Mouse (Mus musculus) hindbrain, embryonic 15.5 days (tissue): ENCODE data around the gene Arnt. TPM values are rescaled to one million over a fixed set of nuclear protein-coding genes. Genes with fewer than 3 reads are reported as not detected.

Source experiments
- ATAC-seq: fragments of 200-750 bp; cut with Nextera tagmentation; 2 replicates; pipeline ENCODE4 v1.8.0; 2017; ENCODE audit warnings: low read depth, moderate number of reproducible peaks, moderate TSS enrichment; ENCODE audit not compliant: low FRiP score
- H3K27ac ChIP-seq: fragments of 300-500 bp; sonication (generic); replicated peaks from 2 replicates; pipeline ENCODE4 v1.5.1; 2015; ENCODE audit warnings: mild to moderate bottlenecking, inconsistent platforms
- H3K27me3 ChIP-seq: fragments of 300-500 bp; sonication (generic); 2 replicates; pipeline ENCODE4 v1.6.1; 2015; ENCODE audit warnings: control low read depth, inconsistent platforms
- H3K36me3 ChIP-seq: fragments of 300-500 bp; sonication (generic); 2 replicates; pipeline ENCODE4 v1.6.1; 2015; ENCODE audit warnings: control low read depth, inconsistent platforms
- H3K4me1 ChIP-seq: fragments of 300-500 bp; sonication (generic); replicated peaks from 2 replicates; pipeline ENCODE4 v1.6.1; 2015; ENCODE audit warnings: control low read depth, inconsistent platforms
- H3K4me2 ChIP-seq: fragments of 300-500 bp; sonication (generic); 2 replicates; pipeline ENCODE4 v1.6.1; 2015; ENCODE audit warnings: moderate library complexity, mild to moderate bottlenecking, inconsistent platforms
- H3K4me3 ChIP-seq: fragments of 300-500 bp; sonication (generic); 2 replicates; pipeline ENCODE4 v1.5.1; 2015; ENCODE audit warnings: mild to moderate bottlenecking, inconsistent platforms
- H3K9ac ChIP-seq: fragments of 300-500 bp; sonication (generic); 2 replicates; pipeline ENCODE4 v1.6.1; 2015; ENCODE audit warnings: inconsistent platforms
- H3K9me3 ChIP-seq: fragments of 300-500 bp; sonication (generic); 2 replicates; pipeline ENCODE4 v1.6.1; 2016; ENCODE audit warnings: control low read depth, inconsistent platforms
- WGBS: fragments of 180-500 bp; shearing (Covaris S2); methylation state at CpG from one replicate; pipeline ENCODE4 v1.1.7; 2015; 5-methylcytosine and 5-hydroxymethylcytosine counted together
- polyA plus RNA-seq: library from polyadenylated mRNA; unstranded; fragments of >200 nt; fragmentation: Nextera tagmentation; extraction: Ambion mirVana; gene quantifications from 2 replicates; pipeline ENCODE4 v1.2.1, GENCODE M21; 2015

Gene Arnt
- polyA plus RNA-seq, 1 experiment from 2014 or later, result 15.8 TPM

DNA sequence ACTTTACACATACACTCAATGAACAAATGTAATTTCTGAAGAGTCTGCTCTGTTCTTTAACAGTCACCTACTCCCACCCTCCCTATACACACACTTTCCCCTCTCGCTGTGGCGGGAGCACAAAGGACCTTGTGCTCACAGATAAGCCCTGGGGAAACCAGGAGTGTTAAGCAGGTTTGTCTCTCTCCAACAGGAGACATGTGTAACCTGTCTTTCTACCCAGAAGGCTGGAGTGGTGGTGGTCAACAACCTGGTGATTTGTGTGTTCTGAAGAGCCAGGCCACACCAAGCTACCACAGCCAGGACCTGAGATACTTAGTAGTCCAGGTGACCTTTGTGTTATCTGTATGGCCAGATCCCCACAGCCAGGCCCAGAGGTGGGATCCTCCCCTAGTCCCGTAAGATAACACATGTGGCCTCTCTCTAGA is 82.4 kb downstream of the Arnt start:
- Histone ChIP-seq H3K27ac (no peak overlapping the region), H3K4me1 (peaks cover 4% of the 10 kb centered on the region), H3K36me3 (no peaks in the 10 kb centered on the region), H3K27me3 (no peaks in the 10 kb centered on the region), H3K4me3 (no peak overlapping the region), H3K9ac (no peak overlapping the region), H3K4me2 (no peak overlapping the region), H3K9me3 (no peaks in the 10 kb centered on the region)
- no peak for ATAC-seq
- WGBS, result 89% methylated on average over 3 of the region's 3 CpGs

DNA sequence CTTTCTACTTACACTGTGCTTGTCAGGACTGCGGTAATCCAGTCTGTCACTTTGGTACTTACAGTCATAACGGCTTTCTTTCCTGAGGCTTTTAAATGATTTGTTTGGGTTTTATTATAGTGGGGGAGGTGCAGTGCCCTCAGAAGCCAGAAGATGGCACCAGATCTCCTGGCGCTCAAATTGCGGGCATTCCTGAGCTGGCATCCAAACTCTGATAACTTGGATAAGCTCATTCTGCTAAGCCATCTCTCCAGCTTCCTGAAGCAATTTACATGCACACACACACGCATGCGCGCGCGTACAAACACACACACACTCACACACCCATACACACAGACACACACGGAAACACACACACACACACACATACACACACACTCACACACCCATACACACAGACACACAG is 83.3 kb downstream of the Arnt start:
- peak; percentile 88 for ATAC-seq
- WGBS, result 28% methylated on average over 10 of the region's 10 CpGs
- no peaks in the 10 kb centered on the region for H3K27me3 ChIP-seq
- no peak overlapping the region for H3K27ac ChIP-seq
- H3K4me1 ChIP-seq, result peaks cover 4% of the 10 kb centered on the region
- no peaks in the 10 kb centered on the region for H3K36me3 ChIP-seq
- H3K9me3 ChIP-seq, result no peaks in the 10 kb centered on the region
- no peak overlapping the region for H3K9ac ChIP-seq
- H3K4me2 ChIP-seq, result no peak overlapping the region
- H3K4me3 ChIP-seq, result no peak overlapping the region

DNA sequence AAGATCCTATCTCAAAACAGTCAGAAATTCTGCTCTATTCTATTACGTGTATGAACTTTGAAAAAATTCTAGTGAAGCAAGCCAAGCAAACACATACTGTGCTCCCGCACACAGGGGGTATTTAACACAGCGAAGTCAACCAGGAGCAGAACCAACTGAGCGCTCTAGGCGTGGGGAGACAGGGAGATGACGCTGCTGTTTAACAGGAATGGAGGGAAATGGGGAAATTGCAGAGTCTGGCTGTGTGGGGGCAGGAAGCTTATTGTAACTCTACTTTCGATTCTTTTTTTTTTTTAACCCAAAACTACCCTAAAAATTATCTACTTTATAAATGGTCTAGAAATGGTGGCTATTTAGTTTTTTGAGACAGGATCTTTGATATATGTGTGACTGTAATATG is 84.7 kb downstream of the Arnt start:
- H3K4me2 ChIP-seq, result no peak overlapping the region
- no peaks in the 10 kb centered on the region for H3K9me3 ChIP-seq
- no peaks in the 10 kb centered on the region for H3K27me3 ChIP-seq
- no peak overlapping the region for H3K9ac ChIP-seq
- no peak for ATAC-seq
- WGBS, result 79% methylated on average over 7 of the region's 7 CpGs
- H3K4me3 ChIP-seq, result no peak overlapping the region
- no peaks in the 10 kb centered on the region for H3K36me3 ChIP-seq
- peaks cover 4% of the 10 kb centered on the region for H3K4me1 ChIP-seq
- H3K27ac ChIP-seq, result no peak overlapping the region

DNA sequence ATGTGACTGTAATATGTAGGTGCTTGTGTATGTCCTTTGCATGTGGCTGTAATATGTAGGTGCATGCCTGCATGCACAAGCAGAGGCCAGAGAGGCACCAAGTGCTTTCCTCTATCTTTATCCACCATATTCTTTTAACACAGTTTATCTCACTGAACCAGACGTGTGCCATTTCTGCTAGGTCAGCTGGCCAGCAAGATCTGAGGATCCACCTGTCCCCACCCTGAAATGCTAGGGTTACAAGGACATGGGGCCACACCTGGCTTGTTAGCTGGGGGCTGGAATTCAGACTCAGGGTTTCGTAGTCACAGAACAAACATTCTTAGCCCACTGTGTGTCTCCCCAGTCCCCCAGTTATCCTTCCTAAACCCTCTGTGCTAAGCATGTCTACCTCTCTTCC is 85.1 kb downstream of the Arnt start:
- H3K36me3 ChIP-seq, result no peaks in the 10 kb centered on the region
- no peak overlapping the region for H3K4me3 ChIP-seq
- H3K27me3 ChIP-seq, result no peaks in the 10 kb centered on the region
- H3K27ac ChIP-seq, result no peak overlapping the region
- no peak overlapping the region for H3K4me2 ChIP-seq
- H3K9ac ChIP-seq, result no peak overlapping the region
- no peaks in the 10 kb centered on the region for H3K9me3 ChIP-seq
- H3K4me1 ChIP-seq, result peaks cover 4% of the 10 kb centered on the region
- no peak for ATAC-seq
- WGBS, result 84% methylated on average over 2 of the region's 2 CpGs

DNA sequence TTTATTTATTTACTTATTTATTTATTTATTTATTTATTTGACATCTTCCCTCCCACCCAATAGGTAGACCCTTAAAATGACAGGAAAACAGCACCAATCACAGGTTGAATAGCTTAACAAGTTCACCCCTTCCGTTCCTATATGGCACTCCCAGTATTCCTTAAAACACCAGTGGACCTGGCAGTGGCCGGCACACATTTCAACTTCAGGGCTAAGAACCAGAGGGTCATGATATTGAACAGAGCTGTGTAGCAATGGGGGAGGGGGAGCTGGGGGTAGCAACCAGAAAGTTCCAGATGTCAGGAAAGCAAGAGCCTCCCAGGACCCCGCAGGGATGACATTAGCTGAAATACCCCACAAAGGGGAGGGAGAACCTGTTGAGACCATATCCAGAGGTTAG is 85.9 kb downstream of the Arnt start:
- H3K36me3 ChIP-seq, result no peaks in the 10 kb centered on the region
- H3K9ac ChIP-seq, result no peak overlapping the region
- H3K27ac ChIP-seq, result no peak overlapping the region
- H3K4me2 ChIP-seq, result no peak overlapping the region
- 92% methylated on average over 3 of the region's 3 CpGs for whole genome bisulfite sequencing
- peaks cover 4% of the 10 kb centered on the region for H3K4me1 ChIP-seq
- no peaks in the 10 kb centered on the region for H3K9me3 ChIP-seq
- no peak overlapping the region for H3K4me3 ChIP-seq
- H3K27me3 ChIP-seq, result no peaks in the 10 kb centered on the region
- ATAC-seq, result no peak

DNA sequence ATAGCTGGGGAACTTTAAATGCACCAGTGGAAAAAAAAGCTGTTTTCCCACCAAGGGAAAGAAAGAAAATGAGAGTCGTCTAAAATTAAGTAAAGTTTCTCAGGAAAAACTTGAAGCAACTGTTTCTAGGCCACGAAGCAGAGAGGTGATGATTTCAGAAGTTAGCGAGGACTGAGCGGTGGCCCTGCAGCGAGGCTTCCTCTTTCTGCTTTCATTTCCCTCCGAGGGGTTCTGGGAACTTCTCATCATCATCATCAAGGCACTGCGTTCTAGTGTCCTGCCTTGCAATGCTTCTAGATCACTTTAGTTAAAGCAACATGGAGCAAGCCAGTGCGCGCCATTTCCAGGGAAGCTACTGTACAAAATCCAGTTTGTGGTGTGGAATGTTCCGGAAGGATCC is 87.0 kb downstream of the Arnt start:
- Histone ChIP-seq H3K9me3 (no peaks in the 10 kb centered on the region), H3K27me3 (no peaks in the 10 kb centered on the region), H3K4me3 (no peak overlapping the region), H3K36me3 (no peaks in the 10 kb centered on the region), H3K4me1 (peaks cover 4% of the 10 kb centered on the region), H3K4me2 (no peak overlapping the region), H3K27ac (no peak overlapping the region), H3K9ac (no peak overlapping the region)
- WGBS, result 92% methylated on average over 10 of the region's 10 CpGs
- ATAC-seq, result no peak

DNA sequence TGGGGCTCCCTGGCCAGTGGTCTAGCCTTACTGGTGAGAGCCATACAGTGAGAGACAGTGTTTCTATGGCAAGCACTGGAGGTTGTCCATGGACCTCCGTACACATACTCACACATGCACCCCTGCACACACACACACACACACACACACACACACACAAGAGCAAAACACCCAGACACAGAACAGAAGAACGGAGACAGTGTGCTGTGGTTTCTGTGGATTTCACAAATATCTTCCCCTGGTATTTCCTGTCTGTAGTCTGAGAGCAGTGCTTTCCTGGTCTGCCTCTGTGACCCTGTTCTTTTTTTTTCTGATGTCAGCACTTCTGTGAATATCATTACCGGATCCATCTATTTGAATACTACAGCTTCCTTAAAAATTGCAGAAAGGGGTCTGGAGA is 89.5 kb downstream of the Arnt start:
- Histone ChIP-seq H3K9ac (no peak overlapping the region), H3K4me3 (no peak overlapping the region), H3K36me3 (no peaks in the 10 kb centered on the region), H3K9me3 (no peaks in the 10 kb centered on the region), H3K4me1 (no peaks in the 10 kb centered on the region), H3K4me2 (no peak overlapping the region), H3K27ac (no peak overlapping the region), H3K27me3 (no peaks in the 10 kb centered on the region)
- 84% methylated on average over 3 of the region's 3 CpGs for WGBS
- ATAC-seq, result no peak

DNA sequence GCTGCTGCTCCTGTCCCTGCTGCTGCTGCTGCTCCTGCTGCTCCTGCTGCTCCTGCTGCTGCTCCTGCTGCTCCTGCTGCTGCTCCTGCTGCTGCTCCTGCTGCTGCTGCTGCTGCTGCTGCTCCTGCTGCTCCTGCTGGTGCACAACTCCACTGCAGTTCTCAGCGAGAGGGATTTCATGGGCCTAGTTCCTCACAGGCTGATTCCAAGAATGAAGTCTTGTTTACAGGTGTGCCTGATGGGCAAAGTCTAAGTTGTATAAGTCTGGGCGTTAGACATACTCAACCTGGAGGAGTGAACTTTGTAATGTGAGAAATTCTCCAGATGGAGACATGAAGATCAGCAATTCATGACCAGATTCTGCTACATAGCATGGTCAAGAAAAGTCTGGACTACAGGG is 90.5 kb downstream of the Arnt start:
- H3K4me2 ChIP-seq, result no peak overlapping the region
- no peaks in the 10 kb centered on the region for H3K27me3 ChIP-seq
- no peaks in the 10 kb centered on the region for H3K4me1 ChIP-seq
- no peaks in the 10 kb centered on the region for H3K9me3 ChIP-seq
- ATAC-seq, result no peak
- no peak overlapping the region for H3K9ac ChIP-seq
- H3K36me3 ChIP-seq, result no peaks in the 10 kb centered on the region
- H3K27ac ChIP-seq, result no peak overlapping the region
- H3K4me3 ChIP-seq, result no peak overlapping the region
- 75% methylated on average over 2 of the region's 2 CpGs for WGBS

DNA sequence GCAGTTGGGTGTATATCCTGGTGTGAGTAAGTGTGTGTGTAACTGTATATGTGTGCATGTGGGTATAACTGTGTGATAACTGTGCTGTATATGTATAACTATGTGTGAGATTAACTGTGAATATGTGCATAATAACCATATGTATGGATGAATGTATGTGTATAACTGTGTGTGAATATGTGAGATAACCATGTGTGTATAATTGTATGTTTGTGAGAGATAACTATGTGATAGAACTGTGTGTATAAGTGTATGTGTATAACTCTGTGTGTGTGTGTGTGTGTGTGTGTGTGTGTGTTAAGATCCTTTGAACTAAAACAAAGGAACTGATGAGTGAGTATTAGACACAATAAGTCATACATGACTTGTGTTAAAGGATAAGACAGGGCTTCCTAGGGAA is 91.9 kb downstream of the Arnt start:
- Histone ChIP-seq H3K9me3 (no peaks in the 10 kb centered on the region), H3K4me3 (no peak overlapping the region), H3K36me3 (no peaks in the 10 kb centered on the region), H3K27me3 (no peaks in the 10 kb centered on the region), H3K27ac (no peak overlapping the region), H3K9ac (no peak overlapping the region), H3K4me2 (no peak overlapping the region), H3K4me1 (no peaks in the 10 kb centered on the region)
- no peak for ATAC-seq

DNA sequence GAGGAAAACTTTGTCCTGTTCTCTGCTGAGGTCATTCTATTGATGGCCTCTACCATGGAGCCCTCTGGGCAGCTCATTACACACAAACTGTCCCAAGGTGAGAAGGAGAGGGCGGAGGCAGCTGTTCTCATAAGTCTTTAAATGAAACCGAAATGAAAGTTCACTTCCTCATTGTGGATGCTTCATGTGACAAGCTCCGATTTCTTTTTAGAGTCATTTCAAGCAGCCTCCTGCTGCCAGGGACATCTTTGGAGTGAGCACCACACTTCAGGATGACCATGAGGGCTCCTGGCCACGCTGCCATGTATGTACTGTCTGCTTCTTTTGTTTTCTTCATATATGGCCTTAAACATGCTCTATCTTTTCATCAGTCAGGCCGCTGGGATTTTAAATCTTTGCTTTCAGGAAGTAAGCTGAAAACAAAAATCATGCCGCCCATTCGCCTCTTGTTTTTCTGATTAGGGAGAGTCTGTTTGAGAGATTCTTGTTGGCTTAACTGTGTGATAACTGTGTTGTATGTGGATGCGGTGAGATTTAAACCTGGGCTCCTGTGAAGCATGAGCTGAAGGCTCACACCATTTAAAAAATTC is 92.5 kb downstream of the Arnt start, which contains the start of gene Ctss:
Gene Ctss (plus strand): TSS at position 165 of the 590 bp plus-strand sequence.
- no peak within 1 kb of the TSS for H3K4me2 ChIP-seq

DNA sequence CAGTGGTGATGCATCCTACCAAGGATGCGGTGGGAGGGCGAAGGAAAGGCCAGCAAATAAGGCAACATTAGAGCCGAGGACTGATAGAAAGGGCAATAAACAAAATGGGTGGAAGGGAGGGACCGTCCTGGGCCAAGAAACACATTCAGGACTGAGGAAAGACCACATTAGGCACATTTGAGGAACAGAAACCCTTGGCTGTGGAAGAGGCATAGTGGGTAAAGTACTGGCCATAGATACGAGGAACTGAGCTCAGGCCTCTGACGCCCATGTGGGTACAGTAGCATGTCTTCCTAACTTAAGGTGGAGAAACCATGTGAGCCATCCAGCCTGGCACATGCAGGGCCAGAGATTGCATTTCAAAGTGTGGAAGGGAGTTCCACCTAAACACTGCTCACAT is 95.6 kb downstream of the Arnt start:
- Histone ChIP-seq H3K27me3 (no peaks in the 10 kb centered on the region), H3K4me3 (no peak overlapping the region), H3K9ac (no peak overlapping the region), H3K4me1 (no peaks in the 10 kb centered on the region), H3K36me3 (no peaks in the 10 kb centered on the region), H3K4me2 (no peak overlapping the region), H3K9me3 (no peaks in the 10 kb centered on the region), H3K27ac (no peak overlapping the region)
- ATAC-seq, result no peak
- 88% methylated on average over 6 of the region's 6 CpGs for WGBS

More for the DNA sequence above, 92.5 kb downstream of the Arnt start, which contains the start of gene Ctss:
- H3K4me1 ChIP-seq, result no peaks in the 10 kb centered on the region
- no peaks in the 10 kb centered on the region for H3K36me3 ChIP-seq
- no peak within 1 kb of the TSS for H3K27ac ChIP-seq
- no peak within 1 kb of the TSS for H3K9ac ChIP-seq
- no peaks in the 10 kb centered on the region for H3K9me3 ChIP-seq
- no peak for ATAC-seq
- H3K4me3 ChIP-seq, result no peak within 1 kb of the TSS
- H3K27me3 ChIP-seq, result no peaks in the 10 kb centered on the region
- WGBS, result 89% methylated on average over 8 of the region's 8 CpGs

DNA sequence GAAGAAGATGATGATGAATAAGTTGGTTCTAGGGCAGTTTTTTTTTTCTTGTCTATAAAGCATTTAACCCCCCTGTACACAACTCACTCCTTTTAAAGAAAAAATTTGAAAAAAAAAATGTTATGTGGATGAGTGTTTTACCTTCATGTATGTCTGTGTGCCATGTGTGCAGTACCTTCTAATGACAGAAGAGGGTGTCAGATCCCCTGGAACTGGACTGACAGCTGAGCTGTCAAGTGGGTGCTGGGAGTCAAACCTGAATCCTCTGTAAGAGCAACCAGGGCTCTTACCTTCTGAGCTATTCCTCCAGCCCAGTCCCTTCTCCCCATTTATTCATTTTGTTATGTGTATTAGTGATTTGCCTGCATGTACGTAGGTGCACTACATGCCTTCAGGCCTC is 96.8 kb downstream of the Arnt start:
- Histone ChIP-seq H3K27me3 (no peaks in the 10 kb centered on the region), H3K4me3 (no peak overlapping the region), H3K9ac (no peak overlapping the region), H3K4me2 (no peak overlapping the region), H3K9me3 (no peaks in the 10 kb centered on the region), H3K36me3 (no peaks in the 10 kb centered on the region), H3K4me1 (no peaks in the 10 kb centered on the region), H3K27ac (no peak overlapping the region)
- WGBS, result 90% methylated on average over 1 of the region's 1 CpGs
- no peak for ATAC-seq

DNA sequence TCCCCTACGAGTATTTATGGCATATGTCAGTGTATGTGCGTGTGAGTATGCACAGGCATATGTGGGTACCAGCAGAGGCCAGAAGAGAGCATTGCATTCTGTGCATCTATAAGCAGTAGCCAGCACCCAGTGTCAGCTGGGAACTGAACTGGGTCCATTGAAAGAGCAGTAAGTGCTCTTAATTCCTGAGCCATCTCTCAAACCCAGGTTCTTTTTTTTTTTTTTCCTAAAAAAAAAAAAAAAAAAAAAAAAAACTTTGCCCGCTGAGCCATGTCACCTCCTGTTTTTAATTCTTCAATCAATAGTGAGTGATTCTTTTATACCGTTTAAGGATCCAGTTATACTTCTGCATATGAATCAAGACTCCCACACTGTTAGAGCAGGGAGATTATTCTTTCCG is 99.2 kb downstream of the Arnt start:
- 92% methylated on average over 5 of the region's 5 CpGs for WGBS
- ATAC-seq, result no peak
- Histone ChIP-seq H3K4me1 (no peaks in the 10 kb centered on the region), H3K9me3 (no peaks in the 10 kb centered on the region), H3K27ac (no peak overlapping the region), H3K36me3 (no peaks in the 10 kb centered on the region), H3K4me3 (no peak overlapping the region), H3K4me2 (no peak overlapping the region), H3K27me3 (no peaks in the 10 kb centered on the region), H3K9ac (no peak overlapping the region)
